Comparison of ENCODE assay signal across 12 mouse cellular contexts in genomic region chr2:103592591-103592929, GRCm38 (mm10). TPM values are rescaled to one million over a fixed set of nuclear protein-coding genes. Genes with fewer than 3 reads are reported as not detected.
A peak's percentile ranks its signal among the peaks of the same experiment; 100 is the strongest.
DNase-seq lines count a peak whose midpoint lies in the region; TF ChIP-seq lines count a peak whose summit lies in the region.
"Had no signal": no experiment of that assay in that cellular context is flagged by ENCODE, and none has a peak within 500 bp of the region (broad histone marks: within the 10 kb centered on the region; RNA-seq: fewer than 3 reads in every experiment).

No protein-coding gene starts in this region.

- H3K9me3 ChIP-seq in limb, embryonic 10.5 days (replicated peaks) = no peaks in the 10 kb centered on the region
- H3K9me3 ChIP-seq: liver, embryonic 12.5 days; megakaryocyte, embryonic 14.5 days had no signal

- no peak for TF ChIP-seq CTCF in gastrocnemius, adult 2 months (IDR thresholded peaks at IDR 0.05)

- no peak for DNase-seq in gastrocnemius, adult 2 months
- no peak for DNase-seq in gastrocnemius, postnatal 36 days
- DNase-seq in right cerebral cortex, adult 18-20 months = peak; percentile 18
- no peak for DNase-seq in right cerebral cortex, postnatal 36 days (ENCODE audit: low spot score in 2 of 2)
- DNase-seq in limb, embryonic 10.5 days (ENCODE audit: low spot score) = no peak
- DNase-seq in thymus, postnatal 4 days = no peak
- no peak for DNase-seq in layer of hippocampus, adult 9-10 months (ENCODE audit: low spot score)
- DNase-seq in layer of hippocampus, adult 9-11 months = no peak
- DNase-seq: adrenal gland, postnatal 36 days had no signal

- no peaks in the 10 kb centered on the region for H3K27me3 ChIP-seq in limb, embryonic 10.5 days (ENCODE audit: low read depth, poor library complexity, severe bottlenecking)
- H3K27me3 ChIP-seq: liver, embryonic 12.5 days had no signal

- H3K4me3 ChIP-seq in gastrocnemius, adult 2 months = no peak overlapping the region
- no peak overlapping the region for H3K4me3 ChIP-seq in limb, embryonic 10.5 days
- H3K4me3 ChIP-seq: erythroblast, embryonic 14.5 days; liver, embryonic 12.5 days; megakaryocyte, embryonic 14.5 days had no signal

- no peaks in the 10 kb centered on the region for H3K36me3 ChIP-seq in limb, embryonic 10.5 days
- H3K36me3 ChIP-seq: liver, embryonic 12.5 days had no signal

- WGBS in limb, embryonic 10.5 days = 75% methylated on average over 3 of the region's 3 CpGs

- peak overlapping the region; percentile 28; the same call in 1 of the 2 replicates for H3K27ac ChIP-seq in gastrocnemius, adult 2 months
- H3K27ac ChIP-seq in limb, embryonic 10.5 days = peak overlapping the region; percentile 86
- H3K27ac ChIP-seq: liver, embryonic 12.5 days had no signal

- intact Hi-C loops in gastrocnemius, adult 2 months (cut with DNase I) = no loop called here
- intact Hi-C loops in gastrocnemius, postnatal 36 days (cut with DNase I) = no loop called here

- H3K4me1 ChIP-seq in limb, embryonic 10.5 days = peaks cover 82% of the 10 kb centered on the region

RNA-seq across cellular contexts. Expression of gene Abtb2, which starts 26.4 kb away (rescaled TPM):
- total RNA-seq in gastrocnemius, adult 2 months (2021) = 10 to 100 TPM in 1 of 2 experiments, 1 to 10 TPM in 1; 8.3 to 13.2 TPM
- 1 to 10 TPM; 6.3 to 6.7 TPM for total RNA-seq in gastrocnemius, postnatal 36 days (2021)
- 14.2 and 17.6 TPM in 2 replicates for polyA plus RNA-seq in limb, embryonic 10.5 days (2016; fragmentation: Nextera tagmentation; extraction: Ambion mirVana)
